Mouse (Mus musculus) embryo, embryonic 11.5 days (tissue): ENCODE results near the gene Map3k5.

Source experiments
- DNase-seq: peaks from one replicate; pipeline ENCODE4 v3.0.0-alpha.2; 2012; ENCODE audit warnings: low read depth, low spot score

Gene Map3k5

DNA sequence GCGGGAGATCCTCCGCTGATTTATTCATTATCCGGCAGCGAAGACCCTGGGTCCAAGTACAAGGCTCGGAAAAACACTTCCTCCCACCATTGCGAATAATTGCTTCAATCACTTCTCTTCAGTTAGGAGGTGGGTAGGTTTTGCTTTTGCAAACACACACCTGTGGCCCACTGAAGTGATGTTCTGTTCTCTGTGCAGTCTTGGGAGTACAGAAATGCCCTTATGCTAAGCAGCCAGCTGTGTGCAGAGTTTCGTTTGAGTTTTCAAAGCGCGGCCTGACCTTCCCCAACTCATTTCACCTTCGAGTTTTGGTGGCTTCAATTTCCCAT is 987 bp downstream of the Map3k5 start:
- DNase-seq, result no peak

DNA sequence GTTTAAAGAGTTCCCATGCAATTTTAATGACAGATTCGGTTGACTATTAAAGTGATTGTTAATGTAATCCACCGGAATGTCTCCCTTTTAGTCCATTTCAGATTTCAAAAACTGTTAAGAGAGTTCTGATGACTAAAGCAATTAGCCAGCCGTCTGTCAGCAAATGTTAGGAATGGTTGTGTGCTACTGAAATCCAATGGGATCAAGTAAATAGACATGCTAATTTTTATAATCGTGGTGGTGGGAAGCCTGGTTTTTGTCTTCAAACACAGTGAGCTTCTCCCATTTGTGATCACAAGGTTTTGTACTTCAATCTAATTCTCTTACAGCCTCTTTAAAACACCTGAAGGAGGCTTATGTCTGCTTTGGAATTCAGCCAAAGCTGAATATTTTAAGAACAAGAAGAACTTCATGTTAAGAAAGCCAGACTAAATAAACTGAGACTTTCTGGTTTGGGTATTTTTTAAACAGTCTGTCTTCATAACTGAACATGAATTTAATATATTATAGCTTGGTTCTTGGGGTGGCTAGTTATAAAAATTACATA is 1.6 kb downstream of the Map3k5 start:
- no peak for DNase-seq

DNA sequence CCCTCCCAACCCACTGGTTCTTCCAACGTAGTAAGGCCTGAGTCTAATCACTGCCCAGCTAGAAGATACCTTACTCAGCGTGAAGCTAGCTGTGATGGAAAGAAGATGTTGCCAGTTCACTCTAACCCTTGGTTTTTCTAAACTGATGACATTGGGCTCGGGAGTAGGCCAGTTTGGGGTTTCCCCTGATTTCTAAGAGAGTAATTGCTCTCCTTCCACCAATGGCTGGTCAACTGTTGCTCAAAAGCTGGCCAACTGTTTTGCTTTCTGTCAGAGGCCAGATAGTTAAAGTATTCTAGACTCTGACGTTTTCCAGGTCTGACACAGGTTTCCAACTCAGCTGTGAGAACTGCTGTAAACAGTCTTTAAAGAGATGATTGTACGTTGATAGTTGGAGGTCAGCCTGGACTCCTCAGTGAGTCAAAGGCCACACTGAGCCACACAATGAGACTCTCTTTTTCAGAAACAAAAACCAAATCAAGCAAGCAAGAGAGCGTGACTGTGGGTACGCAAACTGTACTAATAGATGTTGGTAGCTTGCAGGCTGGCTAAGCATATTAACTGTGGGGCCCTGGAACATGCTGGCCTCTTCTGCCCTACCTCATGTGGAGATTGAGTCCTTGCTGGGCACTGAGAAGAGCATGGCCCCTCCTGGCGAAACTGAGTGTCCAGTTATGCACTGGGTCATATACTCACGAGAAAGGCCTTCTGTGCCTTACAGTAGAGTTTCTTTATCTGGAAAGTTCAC is 2.9 kb downstream of the Map3k5 start:
- DNase-seq, result no peak

DNA sequence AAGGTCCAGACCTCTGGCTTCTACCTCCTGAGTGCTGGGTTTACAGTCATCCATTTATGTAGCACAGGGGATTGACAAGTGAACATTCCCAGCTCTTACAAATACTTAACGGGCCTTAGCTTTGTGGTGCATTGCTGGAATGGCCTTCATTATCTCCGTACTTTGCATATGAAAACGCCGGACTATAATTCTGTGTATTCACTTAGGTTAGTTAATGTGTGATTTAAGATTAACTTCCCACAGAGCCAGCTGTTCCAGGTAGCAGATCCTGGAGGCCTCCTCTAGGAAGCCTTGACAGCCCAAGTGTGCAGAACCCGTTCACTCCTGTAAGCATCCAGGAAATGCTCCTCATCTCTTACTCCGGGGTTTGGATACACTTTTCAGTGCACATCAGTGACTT is 4.5 kb downstream of the Map3k5 start:
- no peak for DNase-seq

DNA sequence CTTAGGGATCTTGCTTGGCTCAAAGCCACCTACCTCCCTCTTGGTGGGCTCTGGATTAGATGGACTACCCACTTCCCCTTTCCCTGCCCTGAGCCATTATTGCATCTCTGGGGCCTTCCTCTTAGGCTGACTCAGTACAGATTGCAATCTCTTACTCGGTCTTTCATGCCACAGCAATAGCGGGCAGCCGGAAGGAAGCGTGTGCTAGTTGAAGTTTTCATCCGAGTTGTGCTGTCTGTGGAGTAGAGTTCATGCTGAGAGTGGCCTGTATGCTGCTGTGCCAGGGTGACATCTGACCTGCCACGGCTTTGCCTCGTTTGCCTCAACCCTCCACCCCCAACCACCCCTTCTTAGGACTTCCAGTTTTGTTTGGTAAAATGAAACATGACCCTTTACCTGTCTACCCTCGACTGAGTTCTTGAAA is 5.0 kb downstream of the Map3k5 start:
- DNase-seq, result no peak

DNA sequence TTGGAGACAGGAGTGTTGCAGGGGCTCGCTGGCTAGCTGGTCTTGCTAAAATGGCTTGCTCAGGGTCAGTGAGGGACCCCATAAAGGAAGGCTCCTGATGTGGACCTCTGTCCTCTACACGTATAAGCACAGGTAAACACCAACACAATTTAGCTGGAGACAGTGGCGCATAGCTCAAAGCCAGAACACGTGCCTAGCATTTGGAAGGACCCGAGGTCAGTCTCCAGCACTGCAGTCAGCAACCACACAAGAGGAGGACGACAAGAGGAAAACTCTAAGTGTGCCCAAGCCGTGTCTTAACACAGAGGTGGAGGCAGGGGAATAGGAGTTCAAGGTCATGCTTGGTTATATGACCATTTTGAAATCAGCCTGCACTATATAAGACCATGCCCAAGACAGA is 5.9 kb downstream of the Map3k5 start:
- DNase-seq, result no peak

DNA sequence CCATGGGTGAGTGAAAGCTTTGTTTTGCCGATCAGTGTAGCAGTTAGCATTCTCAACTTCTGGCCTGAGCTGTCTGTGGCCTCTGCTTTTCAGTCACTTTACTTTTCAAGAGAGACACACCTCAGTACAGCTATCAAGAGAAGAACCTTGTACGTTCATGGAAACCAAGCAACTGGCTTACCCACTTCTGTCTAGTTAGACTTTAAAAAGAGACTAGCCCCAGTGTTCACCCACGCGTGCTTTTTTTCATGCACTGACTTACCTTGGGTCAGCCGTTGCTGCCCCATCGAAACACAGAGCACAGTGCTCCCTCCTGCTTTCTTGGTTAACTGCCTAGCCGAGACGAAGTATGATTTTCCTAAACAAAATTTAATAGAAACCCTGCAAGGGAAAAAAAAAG is 6.4 kb downstream of the Map3k5 start:
- DNase-seq, result no peak

DNA sequence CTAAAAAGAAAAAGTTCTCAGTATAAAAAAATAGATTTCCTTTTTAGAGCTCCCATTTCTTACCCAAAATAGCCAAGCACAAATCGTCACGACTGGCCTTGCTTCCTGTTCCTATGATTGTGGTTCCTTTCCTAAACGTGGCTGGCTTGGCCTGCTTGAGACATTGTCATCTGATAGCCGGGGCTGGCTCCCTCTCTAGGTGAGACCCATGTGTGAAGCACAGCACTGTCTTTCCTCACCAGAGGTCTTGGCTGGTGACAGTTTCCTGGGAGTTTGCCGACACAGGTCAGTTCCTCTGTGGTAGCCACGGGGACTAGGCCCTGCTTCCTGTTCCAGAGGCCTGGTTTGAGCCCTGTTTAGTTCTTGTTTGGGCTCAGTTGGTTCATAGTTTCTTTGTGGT is 6.8 kb downstream of the Map3k5 start:
- DNase-seq, result no peak

DNA sequence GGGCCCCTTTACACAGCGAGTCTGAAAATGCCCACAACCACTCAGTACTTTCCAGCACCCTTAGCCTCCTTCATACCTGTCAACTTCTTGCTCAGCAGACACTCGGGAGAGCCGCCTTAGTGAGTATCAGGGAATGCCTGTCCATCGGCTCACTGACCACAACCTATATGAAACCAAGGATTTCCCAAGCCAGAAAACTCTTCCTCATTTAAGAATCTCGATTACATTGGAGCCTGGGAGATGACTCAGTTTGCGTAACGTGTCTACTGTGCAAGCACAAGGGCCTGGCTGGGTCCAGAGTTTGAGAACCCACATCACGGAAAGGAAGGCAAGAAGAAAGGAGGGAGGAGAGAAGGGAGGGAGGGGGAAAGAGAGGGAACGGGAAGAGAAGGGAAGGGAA is 7.6 kb downstream of the Map3k5 start:
- DNase-seq, result no peak

DNA sequence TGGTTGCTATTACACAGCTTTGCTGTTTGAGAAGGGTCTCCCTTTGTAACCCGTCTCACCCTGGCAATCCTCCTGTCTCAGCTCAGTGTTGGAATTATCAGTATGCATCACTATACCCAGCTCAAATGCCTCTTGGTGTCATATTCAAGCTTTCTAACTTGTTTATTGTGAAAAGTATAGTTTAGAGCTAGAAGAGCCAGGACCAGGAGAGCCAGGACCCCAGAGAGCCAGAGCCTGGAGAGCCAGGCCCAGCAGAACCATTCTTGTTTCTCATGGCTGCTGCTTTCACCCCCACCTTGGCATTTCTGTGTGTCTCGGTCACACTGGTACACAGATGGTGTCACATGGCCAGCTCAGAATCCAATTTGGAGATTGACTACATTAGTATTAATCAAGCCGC is 8.3 kb downstream of the Map3k5 start:
- no peak for DNase-seq

DNA sequence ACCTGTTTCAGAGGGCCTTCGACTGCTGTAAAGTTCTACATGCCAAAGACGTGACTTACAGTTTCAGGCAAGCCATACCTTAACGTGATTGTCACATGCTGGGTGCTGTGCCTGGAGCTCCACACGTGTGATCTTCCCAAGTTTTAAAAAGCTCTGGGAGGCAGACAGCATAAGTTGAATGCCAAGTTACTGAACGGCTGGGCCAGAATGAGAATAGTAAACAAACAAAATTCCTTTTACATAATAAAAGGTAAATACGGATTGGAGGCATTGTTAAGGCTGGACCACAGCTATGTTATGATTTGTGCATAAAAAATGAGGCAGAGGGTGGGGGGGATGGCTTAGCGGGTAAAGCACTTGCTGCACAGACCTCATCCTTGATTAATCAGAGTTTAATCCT is 11.4 kb downstream of the Map3k5 start:
- no peak for DNase-seq

DNA sequence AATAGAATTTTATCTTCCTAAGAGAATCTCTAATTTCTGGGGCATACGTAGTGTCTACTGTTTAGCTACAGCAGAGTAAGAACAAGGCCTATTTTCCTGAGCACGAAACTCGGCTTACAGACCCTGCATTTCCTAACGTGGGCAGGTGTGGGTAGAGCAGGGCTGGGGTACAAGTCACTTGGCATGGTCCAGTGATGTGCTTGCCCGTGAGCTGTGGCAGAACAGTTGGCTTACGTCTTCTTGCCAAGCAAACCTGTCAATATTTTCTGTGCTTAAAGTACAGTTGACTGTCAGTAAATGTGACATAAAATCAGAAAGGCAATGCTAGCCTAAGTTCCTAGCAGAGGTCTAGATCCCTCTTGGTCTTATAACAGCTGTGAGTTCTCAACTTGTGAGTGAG is 12.4 kb downstream of the Map3k5 start:
- no peak for DNase-seq

DNA sequence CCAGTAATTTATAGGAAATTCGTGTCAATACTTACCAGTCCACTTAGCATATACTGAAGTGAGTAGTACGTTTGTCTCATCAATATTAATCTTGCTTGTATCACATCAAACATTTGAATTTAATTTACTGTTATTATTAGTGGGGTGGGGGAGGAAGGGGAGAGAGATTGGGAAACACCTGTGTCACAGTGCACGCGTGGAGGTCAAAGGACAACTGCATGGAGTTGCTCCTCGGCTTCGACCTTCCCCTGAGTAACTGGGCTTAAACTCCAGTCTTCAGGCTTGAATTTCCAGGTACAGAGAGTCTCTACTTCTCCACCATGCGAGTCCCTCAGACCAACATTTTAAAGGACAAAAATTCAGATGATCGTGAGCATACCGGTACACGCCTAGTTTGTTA is 13.2 kb downstream of the Map3k5 start:
- DNase-seq, result no peak

DNA sequence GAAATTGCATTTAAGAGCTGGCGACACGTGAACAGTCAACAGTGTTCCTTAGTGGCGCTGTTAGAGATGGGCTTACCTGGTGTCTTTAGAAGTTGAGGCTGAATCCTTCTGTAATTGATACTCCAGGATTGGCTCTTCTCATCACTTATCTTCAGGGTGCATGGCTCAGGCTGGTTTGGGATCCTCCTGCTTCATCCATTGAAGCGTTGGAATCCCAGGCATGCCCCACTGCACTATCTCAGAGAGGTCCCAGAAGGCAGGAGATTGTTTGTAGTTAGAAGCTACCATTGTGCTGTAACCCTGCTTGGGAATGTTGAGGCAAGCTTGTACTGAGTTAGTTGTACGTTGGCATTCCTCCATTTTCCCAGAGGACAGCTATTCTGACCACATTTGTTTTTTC is 13.6 kb downstream of the Map3k5 start:
- DNase-seq, result no peak

DNA sequence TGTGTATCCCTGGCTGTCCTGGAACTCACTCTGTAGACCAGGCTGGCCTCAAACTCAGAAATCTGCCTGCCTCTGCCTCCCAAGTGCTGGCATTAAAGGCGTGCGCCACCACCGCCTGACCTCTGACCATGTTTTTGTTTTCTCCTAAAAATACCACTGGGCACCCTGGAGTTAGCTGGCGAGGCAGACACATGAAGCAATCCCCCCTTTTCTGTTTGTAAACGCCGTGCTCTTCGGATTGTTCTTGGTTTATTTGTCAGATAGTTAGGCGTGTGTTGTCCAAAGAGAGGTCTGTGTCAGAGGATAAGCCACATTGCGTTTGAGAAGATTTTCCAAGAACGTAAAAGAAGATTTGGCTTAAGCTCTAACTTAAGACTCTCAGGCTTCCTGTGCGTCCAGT is 14.1 kb downstream of the Map3k5 start:
- no peak for DNase-seq

DNA sequence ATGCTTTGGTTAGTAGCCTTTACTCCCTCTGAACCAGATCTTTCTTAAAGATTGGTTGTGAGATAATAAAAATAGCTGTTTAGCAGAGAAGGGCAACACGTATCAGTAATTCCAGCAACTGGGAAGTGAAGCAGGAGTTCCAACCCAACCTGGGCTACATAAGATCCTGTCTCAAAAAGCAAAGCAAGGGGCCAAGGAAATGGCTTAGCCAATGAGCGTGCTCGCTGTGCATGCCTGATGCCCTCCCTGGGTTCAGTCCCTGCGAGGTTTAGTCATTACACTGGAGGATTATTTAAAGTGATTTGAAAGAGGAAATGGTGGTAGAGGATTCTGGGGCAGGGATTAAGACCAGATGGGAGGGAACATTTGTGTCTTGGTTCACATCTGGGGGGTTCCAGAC is 14.8 kb downstream of the Map3k5 start:
- DNase-seq, result no peak

DNA sequence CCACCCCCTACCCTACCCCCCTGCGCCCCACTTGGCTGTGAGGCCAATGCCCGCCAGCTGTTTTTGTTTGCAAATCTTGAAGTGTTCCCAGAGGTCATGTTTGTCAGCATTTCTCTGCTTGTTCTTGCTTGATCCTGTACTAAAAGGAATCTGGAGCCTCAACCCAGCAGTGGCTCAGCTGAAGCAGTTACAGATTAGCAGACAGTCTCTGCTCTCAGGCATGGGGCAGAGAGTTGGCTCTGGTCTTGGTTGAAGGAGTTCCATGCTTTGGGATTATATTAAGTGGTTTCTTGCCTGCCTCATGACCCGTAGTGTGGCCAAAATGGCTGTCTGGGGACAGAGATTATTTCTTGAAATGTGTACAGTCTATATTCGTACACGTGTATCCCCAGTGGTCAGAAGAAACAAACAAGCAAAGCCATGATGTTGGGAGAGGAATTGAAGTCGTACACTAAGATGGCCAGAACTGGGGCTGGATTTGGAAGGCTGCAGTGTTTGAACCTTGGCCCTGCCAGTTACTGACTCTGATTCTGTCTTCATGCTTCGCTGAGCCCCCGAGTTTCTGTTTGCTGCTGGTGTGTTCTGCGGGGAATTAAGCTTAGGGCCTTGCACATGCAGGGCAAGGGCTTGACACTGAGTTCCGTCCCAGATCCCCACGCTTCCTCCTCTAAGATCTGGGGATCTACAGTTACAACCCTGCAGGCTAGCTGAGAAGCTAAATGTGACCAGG is 18.9 kb downstream of the Map3k5 start:
- no peak for DNase-seq

DNA sequence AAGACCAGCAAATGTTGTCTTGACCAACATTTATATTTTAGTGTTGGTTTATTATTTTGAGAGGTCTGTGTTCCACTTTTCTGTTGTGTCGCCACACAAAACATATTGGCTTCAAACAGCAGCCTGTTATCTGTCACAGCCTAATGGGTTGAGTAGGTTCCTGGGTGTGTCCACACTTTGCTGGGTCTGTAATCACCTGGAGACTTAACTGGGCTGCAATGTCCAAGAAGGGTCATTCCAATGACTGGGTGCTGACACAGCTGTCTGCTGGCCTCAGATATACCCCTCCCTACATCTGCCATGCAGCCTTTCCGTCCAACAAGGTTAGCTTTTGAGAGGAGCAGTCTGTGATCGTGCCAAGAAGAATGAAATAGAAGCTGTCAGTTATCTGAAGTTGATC is 20.3 kb downstream of the Map3k5 start:
- no peak for DNase-seq

DNA sequence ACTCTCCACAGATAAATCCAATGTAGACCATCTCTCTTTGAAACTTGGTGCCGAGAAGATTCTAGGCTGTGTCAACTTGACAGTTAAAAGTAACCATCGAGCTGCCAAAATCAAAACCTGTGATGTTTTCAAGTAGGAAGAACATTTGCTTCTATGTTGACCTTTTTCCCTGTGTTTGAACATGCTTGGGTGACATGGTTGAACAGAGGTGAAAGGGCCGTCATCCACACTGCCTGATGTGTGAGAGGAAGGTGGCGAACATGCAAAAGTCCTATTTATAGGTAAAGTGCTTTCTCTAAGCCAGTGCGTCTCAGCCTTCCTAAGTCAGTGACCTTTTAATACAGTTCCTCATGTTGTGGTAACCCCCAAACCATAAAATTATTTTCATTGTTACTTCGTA is 21.5 kb downstream of the Map3k5 start:
- no peak for DNase-seq

DNA sequence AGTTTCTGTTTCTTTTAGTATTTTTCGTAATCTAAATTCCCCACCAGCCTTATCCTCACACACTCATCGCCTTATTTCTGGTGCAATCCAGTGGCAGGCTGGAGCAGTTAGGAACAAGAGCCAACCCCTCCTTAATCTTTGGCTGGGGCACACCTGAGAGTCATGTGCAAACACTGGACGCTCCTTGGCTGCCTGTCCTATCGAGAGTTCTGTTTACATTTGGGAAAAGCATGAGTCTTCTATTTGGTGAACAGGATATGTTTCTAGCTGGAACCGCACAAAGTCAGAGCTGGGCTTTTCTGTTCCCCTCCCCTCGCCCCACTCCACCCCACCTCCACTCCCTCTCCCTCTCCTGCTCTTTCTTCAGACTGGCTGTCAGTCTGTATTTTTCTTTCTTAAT is 22.5 kb downstream of the Map3k5 start:
- no peak for DNase-seq

DNA sequence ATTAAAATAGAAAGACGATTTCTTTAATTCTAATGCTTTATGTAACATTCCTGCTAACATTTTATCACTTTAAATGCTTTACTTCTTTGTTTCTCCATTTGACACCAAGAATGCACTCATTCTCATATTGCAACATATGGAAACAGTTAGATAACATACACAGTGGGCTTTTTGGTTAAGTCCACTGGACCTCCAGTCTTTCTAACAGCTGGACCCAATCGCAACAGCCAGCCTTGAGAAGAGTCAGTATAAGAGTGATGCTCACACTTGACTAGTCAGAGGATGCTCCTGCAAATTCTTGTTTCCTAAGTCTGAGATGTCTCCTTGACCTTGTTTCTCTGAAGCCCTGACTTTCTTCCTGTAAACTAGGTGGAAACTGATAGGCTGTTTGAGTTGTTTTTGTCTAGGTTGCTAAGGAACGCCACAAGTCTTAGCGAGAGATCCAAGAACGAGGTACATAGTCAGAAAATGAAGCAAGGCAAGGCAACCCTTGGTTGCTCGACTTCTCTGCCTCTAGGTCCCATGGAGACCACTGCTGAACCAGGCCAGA is 26.6 kb downstream of the Map3k5 start:
- no peak for DNase-seq

DNA sequence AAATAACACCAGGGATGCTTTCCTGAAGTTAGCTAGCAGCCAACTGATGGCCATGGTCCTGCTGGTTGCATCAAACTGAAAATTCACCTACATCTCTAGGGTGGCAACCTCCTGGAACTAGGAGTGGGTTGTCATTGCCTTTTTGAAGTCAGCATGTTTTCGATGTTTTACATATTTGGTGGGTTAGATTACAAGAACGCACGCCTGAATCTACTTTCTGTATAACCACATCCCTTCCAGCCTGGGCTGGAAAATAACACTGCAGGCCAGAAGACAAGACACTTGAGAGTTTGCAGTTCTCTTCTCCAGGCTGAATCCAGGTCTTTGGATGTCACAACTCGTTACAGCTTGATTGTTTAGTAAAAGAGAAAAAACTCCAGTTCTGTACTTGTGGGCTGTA is 28.5 kb downstream of the Map3k5 start:
- no peak for DNase-seq

DNA sequence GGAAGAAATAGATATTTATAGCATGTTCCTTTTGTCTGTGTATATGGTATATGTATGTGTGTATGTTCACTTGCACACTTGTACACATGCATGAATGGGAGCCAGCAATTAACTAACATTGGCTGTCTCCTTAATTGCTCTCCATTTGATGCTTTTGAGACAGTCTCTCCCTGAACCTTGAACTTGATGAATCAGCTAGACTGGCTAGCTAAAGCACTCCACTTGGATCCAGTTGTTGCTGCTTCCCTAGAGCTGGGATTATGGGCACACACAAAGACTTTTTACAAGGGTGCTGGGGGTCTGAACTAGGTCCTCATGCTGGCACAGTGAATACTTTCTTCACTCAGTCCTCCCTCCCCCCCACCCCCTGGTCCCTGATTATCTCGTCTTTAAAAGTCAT is 28.9 kb downstream of the Map3k5 start:
- no peak for DNase-seq
